Mouse (Mus musculus) intestine, embryonic 15.5 days (tissue): Measurements from ENCODE around the gene Rab15. TPM values are rescaled to one million over a fixed set of nuclear protein-coding genes. Genes with fewer than 3 reads are reported as not detected.
A peak's percentile ranks its signal among the peaks of the same experiment; 100 is the strongest.
"Not testable (repeated sequence)": the region's sequence is repeated elsewhere in the genome, so short reads cannot be mapped to it uniquely, and the experiment has no call there.

Experiments used
- ATAC-seq: fragments of 200-750 bp; cut with Nextera tagmentation; 2 replicates; pipeline ENCODE4 v1.8.0; 2017; ENCODE audit warnings: moderate TSS enrichment, moderate library complexity
- H3K27ac ChIP-seq: fragments of 300-500 bp; sonication (generic); 2 replicates; pipeline ENCODE4 v1.5.1; 2015; ENCODE audit warnings: mild to moderate bottlenecking, inconsistent platforms
- H3K27me3 ChIP-seq: fragments of 300-500 bp; sonication (generic); replicated peaks from 2 replicates; pipeline ENCODE4 v1.6.1; 2015; ENCODE audit warnings: inconsistent platforms
- H3K36me3 ChIP-seq: fragments of 300-500 bp; sonication (generic); 2 replicates; pipeline ENCODE4 v1.6.1; 2015; ENCODE audit warnings: inconsistent platforms
- H3K4me1 ChIP-seq: fragments of 300-500 bp; sonication (generic); replicated peaks from 2 replicates; pipeline ENCODE4 v1.6.1; 2015; ENCODE audit warnings: inconsistent platforms
- H3K4me2 ChIP-seq: fragments of 300-500 bp; sonication (generic); replicated peaks from 2 replicates; pipeline ENCODE4 v1.6.1; 2015; ENCODE audit warnings: mild to moderate bottlenecking, inconsistent platforms
- H3K4me3 ChIP-seq: fragments of 300-500 bp; sonication (generic); replicated peaks from 2 replicates; pipeline ENCODE4 v1.5.1; 2015; ENCODE audit warnings: inconsistent platforms
- H3K9ac ChIP-seq: fragments of 300-500 bp; sonication (generic); 2 replicates; pipeline ENCODE4 v1.6.1; 2015; ENCODE audit warnings: inconsistent platforms
- H3K9me3 ChIP-seq: fragments of 300-500 bp; sonication (generic); 2 replicates; pipeline ENCODE4 v1.6.1; 2016; ENCODE audit warnings: inconsistent platforms
- WGBS: fragments of 180-500 bp; shearing (Covaris S2); methylation state at CpG from one replicate; pipeline ENCODE4 v1.1.7; 2015; 5-methylcytosine and 5-hydroxymethylcytosine counted together
- polyA plus RNA-seq: library from polyadenylated mRNA; unstranded; fragments of >200 nt; fragmentation: Nextera tagmentation; extraction: Ambion mirVana; gene quantifications from 2 replicates; pipeline ENCODE4 v1.2.1, GENCODE M21; 2015

Rab15 gene
- polyA plus RNA-seq = 20.3 and 20.8 TPM in 2 replicates

DNA sequence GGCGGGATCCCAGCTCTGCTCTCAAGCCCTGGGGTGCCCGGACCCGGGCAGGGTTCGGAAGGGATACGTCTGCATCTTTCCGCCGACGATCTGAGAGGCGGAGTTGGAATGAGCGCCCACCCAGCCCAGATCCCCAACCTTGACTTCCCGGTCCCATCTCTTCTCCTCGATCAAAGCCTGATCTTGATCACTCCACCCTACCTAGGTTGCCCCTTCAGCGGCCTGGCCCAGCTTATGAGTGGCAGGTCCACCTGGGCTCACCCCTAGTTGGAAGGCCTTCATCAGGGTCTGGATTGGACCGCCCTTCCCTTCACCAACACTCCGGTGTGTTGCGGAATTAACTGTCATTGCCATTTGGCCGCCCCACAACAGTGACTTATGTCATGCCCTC lies at the start of gene Rab15:
Gene Rab15, minus strand, starts transcription at position 258 of the 391 bp plus-strand sequence.
- Histone ChIP-seq H3K27me3 (no peaks in the 10 kb centered on the region), H3K27ac (no peak within 1 kb of the TSS; the same call in 1 of the 2 replicates), H3K36me3 (no peaks in the 10 kb centered on the region), H3K4me1 (peaks cover 47% of the 10 kb centered on the region), H3K4me2 (peak within 1 kb of the TSS; percentile 97), H3K9me3 (no peaks in the 10 kb centered on the region), H3K4me3 (peak within 1 kb of the TSS; percentile 73), H3K9ac (peak within 1 kb of the TSS; percentile 80)
- no peak; the same call in 1 of the 2 replicates for ATAC-seq
- WGBS = 7% methylated on average over 16 of the region's 17 CpGs

DNA sequence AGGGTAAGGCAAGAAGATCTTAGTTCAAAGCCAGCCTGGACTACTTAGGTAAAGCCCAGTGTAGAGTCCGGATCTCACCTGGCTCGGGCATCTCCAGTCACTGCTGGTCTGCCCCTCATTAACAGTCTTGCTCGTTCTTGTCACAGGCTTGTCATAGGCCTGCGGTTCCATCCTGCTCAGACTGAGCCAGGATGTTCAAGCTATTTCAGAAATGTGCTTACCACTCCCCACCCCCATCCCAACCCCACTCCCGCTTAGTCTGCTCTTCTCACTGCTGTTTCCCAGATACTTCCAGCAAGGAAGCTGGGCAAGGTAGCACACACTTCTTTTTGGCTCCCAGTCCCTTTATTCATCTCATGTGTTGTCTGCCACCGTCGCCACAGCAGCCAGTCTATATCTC lies 46.9 kb upstream of the Rab15 start:
- H3K27ac ChIP-seq = no peak overlapping the region
- no peaks in the 10 kb centered on the region for H3K4me1 ChIP-seq
- no peaks in the 10 kb centered on the region for H3K27me3 ChIP-seq
- no peak overlapping the region for H3K4me3 ChIP-seq
- WGBS = 82% methylated on average over 7 of the region's 7 CpGs
- ATAC-seq = no peak
- no peak overlapping the region for H3K9ac ChIP-seq
- H3K36me3 ChIP-seq = no peaks in the 10 kb centered on the region
- H3K9me3 ChIP-seq = no peaks in the 10 kb centered on the region
- no peak overlapping the region for H3K4me2 ChIP-seq

- no peaks in the 10 kb centered on the region for H3K27me3 ChIP-seq
- H3K9ac ChIP-seq = no peak overlapping the region
- H3K36me3 ChIP-seq = no peaks in the 10 kb centered on the region
- 66% methylated on average over 14 of the region's 14 CpGs for WGBS
- no peaks in the 10 kb centered on the region for H3K9me3 ChIP-seq
- H3K4me2 ChIP-seq = no peak overlapping the region
- no peak overlapping the region for H3K4me3 ChIP-seq
- no peak for ATAC-seq
- no peak overlapping the region for H3K27ac ChIP-seq
- no peaks in the 10 kb centered on the region for H3K4me1 ChIP-seq
Measured at GRCm38 (mm10) chr12:76868463-76869198, 45.9 kb upstream of the Rab15 start.

- H3K4me1 ChIP-seq = no peaks in the 10 kb centered on the region
- H3K4me3 ChIP-seq = no peak overlapping the region
- H3K9me3 ChIP-seq = no peaks in the 10 kb centered on the region
- no peak overlapping the region for H3K4me2 ChIP-seq
- no peaks in the 10 kb centered on the region for H3K27me3 ChIP-seq
- WGBS = 65% methylated on average over 10 of the region's 10 CpGs
- no peak overlapping the region for H3K9ac ChIP-seq
- no peak overlapping the region for H3K27ac ChIP-seq
- H3K36me3 ChIP-seq = no peaks in the 10 kb centered on the region
- ATAC-seq = no peak
Measured at GRCm38 (mm10) chr12:76867586-76868280, 45.0 kb upstream of the Rab15 start.

DNA sequence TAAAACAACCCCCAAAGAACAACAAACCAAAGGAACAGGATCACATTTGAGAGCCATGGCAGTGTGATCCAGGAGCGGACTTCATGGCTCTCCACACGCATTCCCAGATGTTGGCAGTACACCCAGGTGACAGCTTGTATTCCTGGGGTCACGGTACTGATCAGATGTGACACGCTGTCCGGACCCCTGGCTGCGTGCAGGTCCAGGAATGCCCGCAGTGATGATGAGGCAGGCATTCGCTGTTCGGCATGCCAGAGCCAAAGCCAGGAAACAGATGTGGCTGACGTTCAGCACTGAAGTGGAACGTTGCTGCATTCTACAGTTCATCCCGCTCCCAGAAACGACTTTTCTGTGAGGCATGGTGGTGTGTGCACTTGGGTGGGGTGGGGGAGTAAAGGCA lies 42.6 kb upstream of the Rab15 start:
- H3K27ac ChIP-seq = no peak overlapping the region
- H3K4me2 ChIP-seq = no peak overlapping the region

GRCm38 (mm10) chr12:76863651-76864050 lies 40.9 kb upstream of the Rab15 start:
- Histone ChIP-seq H3K36me3 (no peaks in the 10 kb centered on the region), H3K4me2 (no peak overlapping the region), H3K27ac (no peak overlapping the region), H3K4me1 (no peaks in the 10 kb centered on the region), H3K27me3 (no peaks in the 10 kb centered on the region), H3K4me3 (no peak overlapping the region), H3K9me3 (no peaks in the 10 kb centered on the region), H3K9ac (no peak overlapping the region)
- no peak for ATAC-seq
- WGBS = 88% methylated on average over 11 of the region's 11 CpGs

More for the DNA sequence above, 42.6 kb upstream of the Rab15 start:
- 84% methylated on average over 13 of the region's 13 CpGs for WGBS
- no peaks in the 10 kb centered on the region for H3K4me1 ChIP-seq
- no peak overlapping the region for H3K9ac ChIP-seq
- ATAC-seq = no peak
- no peak overlapping the region for H3K4me3 ChIP-seq
- H3K27me3 ChIP-seq = no peaks in the 10 kb centered on the region
- H3K9me3 ChIP-seq = no peaks in the 10 kb centered on the region
- no peaks in the 10 kb centered on the region for H3K36me3 ChIP-seq

DNA sequence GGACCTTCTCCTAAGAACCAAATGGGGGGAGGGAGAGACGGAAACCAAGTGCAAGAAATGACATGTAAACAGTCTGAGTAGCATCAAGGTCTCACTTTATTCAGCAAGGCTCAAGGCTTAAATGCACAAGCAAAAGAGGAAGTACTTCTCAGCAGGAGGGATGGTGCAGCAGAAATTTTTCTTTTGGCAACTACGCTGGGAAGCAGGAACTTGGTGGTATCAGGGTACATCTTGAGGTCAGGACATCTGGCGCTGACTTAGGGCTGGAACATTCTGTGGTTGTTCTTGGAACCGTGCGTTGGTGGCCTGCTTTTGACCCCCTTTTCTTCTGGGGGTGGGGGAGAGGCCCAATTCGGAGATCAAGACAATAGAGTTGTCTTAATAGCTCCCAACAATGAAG lies 36.1 kb upstream of the Rab15 start:
- not testable (repeated sequence) for H3K4me1 ChIP-seq, H3K36me3 ChIP-seq, H3K9me3 ChIP-seq, ATAC-seq, H3K4me3 ChIP-seq, H3K27ac ChIP-seq, H3K4me2 ChIP-seq, H3K9ac ChIP-seq, H3K27me3 ChIP-seq
- WGBS = 83% methylated on average over 6 of the region's 6 CpGs

GRCm38 (mm10) chr12:76857087-76857486 lies 34.4 kb upstream of the Rab15 start:
- Histone ChIP-seq H3K4me1 (no peaks in the 10 kb centered on the region), H3K27ac (no peak overlapping the region), H3K4me3 (no peak overlapping the region), H3K4me2 (no peak overlapping the region), H3K9me3 (no peaks in the 10 kb centered on the region), H3K9ac (no peak overlapping the region), H3K27me3 (no peaks in the 10 kb centered on the region), H3K36me3 (no peaks in the 10 kb centered on the region)
- WGBS = 87% methylated on average over 10 of the region's 10 CpGs
- ATAC-seq = no peak

DNA sequence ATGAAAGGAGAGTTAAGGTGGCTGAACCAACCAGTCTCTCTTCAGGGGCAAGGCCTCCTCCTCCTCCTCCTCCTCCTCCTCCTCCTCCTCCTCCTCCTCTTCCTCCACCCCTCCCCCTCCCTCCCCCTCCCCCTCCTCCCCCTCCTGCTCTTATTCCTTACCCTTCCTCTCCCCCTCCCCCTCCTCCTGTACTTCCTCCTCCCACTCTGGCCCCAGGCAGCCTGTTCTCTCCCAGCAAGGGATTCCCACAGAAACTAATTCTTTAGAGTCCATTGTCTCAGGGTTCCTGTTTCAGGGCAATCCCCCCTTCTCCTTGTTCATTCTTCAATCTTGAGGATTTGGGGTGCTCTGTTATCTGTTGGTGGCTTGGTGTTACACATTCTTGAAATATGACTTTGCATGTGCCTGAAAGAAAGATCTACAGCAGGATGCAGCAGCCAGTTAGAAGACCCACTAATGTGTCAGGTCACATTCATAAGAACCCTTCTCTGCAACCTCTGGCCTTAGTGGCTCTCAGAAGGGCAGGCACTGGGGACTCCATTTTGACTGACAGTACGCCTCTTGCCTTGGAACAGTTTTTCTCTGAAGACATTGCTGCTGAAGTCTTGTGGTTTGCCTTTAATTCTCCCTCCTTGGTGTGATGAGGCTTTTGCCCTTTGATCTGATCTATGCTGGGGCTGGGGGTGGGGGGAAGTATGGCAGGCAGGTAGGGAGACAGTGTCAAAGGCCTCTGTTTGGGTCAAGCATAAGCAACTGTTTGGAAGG lies 30.9 kb upstream of the Rab15 start:
- no peak overlapping the region for H3K4me2 ChIP-seq
- no peaks in the 10 kb centered on the region for H3K4me1 ChIP-seq
- H3K36me3 ChIP-seq = no peaks in the 10 kb centered on the region
- no peaks in the 10 kb centered on the region for H3K27me3 ChIP-seq
- no peak overlapping the region for H3K27ac ChIP-seq
- H3K4me3 ChIP-seq = no peak overlapping the region
- no peaks in the 10 kb centered on the region for H3K9me3 ChIP-seq
- no peak for ATAC-seq
- no peak overlapping the region for H3K9ac ChIP-seq
- WGBS = 86% methylated on average over 1 of the region's 1 CpGs

DNA sequence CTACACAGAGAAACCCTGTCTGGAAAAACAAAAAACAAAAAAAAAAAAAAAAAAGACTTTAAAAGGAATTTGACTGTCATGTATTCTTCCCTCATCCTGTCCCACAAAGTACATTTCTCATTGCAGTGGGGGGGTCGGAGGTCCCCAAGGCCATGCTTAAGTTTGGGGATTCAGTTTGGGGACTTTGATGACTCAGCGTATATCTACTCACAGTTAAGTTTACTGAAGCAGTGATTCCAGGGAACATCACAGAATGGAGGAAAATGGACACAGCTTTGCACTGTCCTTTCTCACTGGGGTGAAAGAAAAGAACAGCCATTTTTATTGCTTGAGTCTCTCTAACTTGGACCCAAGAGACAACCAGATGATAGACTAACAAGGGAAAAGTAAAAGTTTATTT lies 29.7 kb upstream of the Rab15 start:
- H3K4me2 ChIP-seq = no peak overlapping the region
- H3K4me1 ChIP-seq = no peaks in the 10 kb centered on the region
- H3K36me3 ChIP-seq = no peaks in the 10 kb centered on the region
- H3K27ac ChIP-seq = no peak overlapping the region
- WGBS = 94% methylated on average over 2 of the region's 2 CpGs
- no peaks in the 10 kb centered on the region for H3K27me3 ChIP-seq
- no peaks in the 10 kb centered on the region for H3K9me3 ChIP-seq
- no peak overlapping the region for H3K9ac ChIP-seq
- ATAC-seq = no peak
- H3K4me3 ChIP-seq = no peak overlapping the region

- Histone ChIP-seq H3K4me3 (no peak overlapping the region), H3K27ac (no peak overlapping the region), H3K27me3 (no peaks in the 10 kb centered on the region), H3K9ac (no peak overlapping the region), H3K4me1 (no peaks in the 10 kb centered on the region), H3K9me3 (no peaks in the 10 kb centered on the region), H3K36me3 (no peaks in the 10 kb centered on the region), H3K4me2 (no peak overlapping the region)
- WGBS = 85% methylated on average over 15 of the region's 15 CpGs
- no peak for ATAC-seq
Measured at GRCm38 (mm10) chr12:76844346-76845061, 21.8 kb upstream of the Rab15 start.

DNA sequence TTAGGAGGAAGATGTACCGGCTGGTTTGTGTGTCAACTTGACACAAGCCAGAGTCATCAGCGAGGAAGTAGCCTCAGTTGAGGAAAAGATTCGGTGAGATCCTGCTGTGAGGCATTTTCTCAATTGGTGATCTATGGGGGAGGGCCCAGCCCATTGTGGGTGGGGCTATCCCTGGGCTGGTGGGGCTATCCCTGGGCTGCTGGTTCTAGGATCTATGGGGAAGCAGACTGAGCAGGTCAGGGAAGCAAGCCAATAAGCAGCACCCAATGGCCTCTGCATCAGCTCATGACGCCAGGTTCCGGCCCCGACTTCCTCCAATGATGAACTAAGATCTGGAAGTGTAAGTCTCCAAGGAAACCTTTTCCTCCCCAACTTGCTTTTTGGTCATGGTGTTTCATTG lies 17.4 kb upstream of the Rab15 start:
- no peaks in the 10 kb centered on the region for H3K36me3 ChIP-seq
- no peak for ATAC-seq
- no peak overlapping the region for H3K9ac ChIP-seq
- peaks cover 7% of the 10 kb centered on the region; the same call in 1 of the 2 replicates for H3K4me1 ChIP-seq
- H3K4me3 ChIP-seq = no peak overlapping the region
- H3K27ac ChIP-seq = no peak overlapping the region
- no peaks in the 10 kb centered on the region for H3K27me3 ChIP-seq
- WGBS = 64% methylated on average over 6 of the region's 6 CpGs
- no peak overlapping the region for H3K4me2 ChIP-seq
- H3K9me3 ChIP-seq = no peaks in the 10 kb centered on the region
